Mouse (Mus musculus) spleen, postnatal 14 days (tissue): Measurements from ENCODE around the gene Cyp4f40.
"Not testable (repeated sequence)": the region's sequence is repeated elsewhere in the genome, so short reads cannot be mapped to it uniquely, and the experiment has no call there.

Source experiments
- DNase-seq, 2 experiments: peaks; one replicate each; pipeline ENCODE4 v3.0.0; 2021 to 2022; ENCODE audit warnings: low spot score in 2 of 2

The Cyp4f40 gene

GRCm38 (mm10) chr17:32710541-32710940 lies 51.8 kb downstream of the Cyp4f40 start:
- not testable (repeated sequence) for DNase-seq

- DNase-seq = not testable (repeated sequence)
These were observed 63.5 kb downstream of the Cyp4f40 start for GRCm38 (mm10) chr17:32722151-32722550.

- no peak for DNase-seq
These were observed 64.1 kb downstream of the Cyp4f40 start for GRCm38 (mm10) chr17:32722771-32723170.

- not testable (repeated sequence) for DNase-seq
These were observed 67.7 kb downstream of the Cyp4f40 start for GRCm38 (mm10) chr17:32726360-32726759.
